Mouse (Mus musculus) spleen, adult 2 months (tissue): ENCODE measurements around the gene Crtc1.

ENCODE experiments used
- CTCF ChIP-seq: fragments of 200-500 bp; IDR thresholded peaks from 2 replicates; pipeline ENCODE4 v1.5.1; 2011; ENCODE audit warnings: mild to moderate bottlenecking, inconsistent platforms; ENCODE audit not compliant: insufficient read depth, insufficient read length, insufficient replicate concordance; ENCODE audit errors: extremely low read depth
- POLR2A ChIP-seq: fragments of 200-500 bp; IDR thresholded peaks from 2 replicates; pipeline ENCODE4 v1.6.1; 2011; ENCODE audit warnings: low read depth, low read length, inconsistent platforms

- TF ChIP-seq CTCF (no peak), POLR2A (no peak)
These were observed 24.8 kb upstream of the Crtc1 start for GRCm38 (mm10) chr8:70464162-70464561.
